Mouse (Mus musculus) retina, postnatal 1 day (tissue): ENCODE results near the gene Fra10ac1.

Experiments
- DNase-seq: peaks from one replicate; pipeline ENCODE4 v3.0.0-alpha.2; 2012

The Fra10ac1 gene

DNA sequence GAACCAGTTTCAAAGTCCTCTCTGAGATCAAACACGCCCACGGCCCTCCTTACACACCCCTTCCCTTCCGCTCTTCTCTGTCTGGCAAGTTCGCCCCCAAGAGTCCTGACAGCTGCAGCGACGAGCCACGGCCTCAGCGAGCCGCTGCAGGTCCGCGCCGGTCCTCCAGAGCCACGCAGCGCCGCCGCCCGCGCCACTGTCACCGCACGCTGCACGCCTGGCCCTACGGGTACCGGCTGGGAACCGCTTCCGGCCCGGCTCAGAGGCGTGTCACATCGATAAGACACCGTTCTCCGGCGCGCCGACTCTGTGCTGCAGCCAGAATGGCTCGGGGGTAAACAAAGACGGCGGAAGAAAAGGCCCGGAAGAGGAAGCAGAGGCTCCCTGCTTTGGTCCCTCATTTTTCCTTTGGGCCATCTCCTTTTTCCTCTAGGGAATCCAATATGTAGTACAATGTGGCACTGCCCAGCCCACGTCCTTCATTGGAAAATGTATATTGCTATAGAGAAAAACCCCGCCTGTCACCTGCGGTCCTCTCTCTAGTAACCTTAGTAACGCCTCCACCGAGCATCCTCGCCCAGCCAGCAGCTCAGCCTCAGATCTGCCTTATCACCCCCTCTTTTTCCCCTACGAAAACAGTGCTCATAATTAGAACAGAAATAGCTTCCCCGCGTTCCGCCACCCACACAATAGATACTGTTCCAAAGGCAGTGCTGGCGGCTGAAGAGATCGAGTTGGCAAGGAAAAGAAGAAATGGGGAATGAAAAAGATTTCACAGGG is at the start of gene Fra10ac1:
Gene Fra10ac1, minus strand, starts transcription at position 252 of the 780 bp plus-strand sequence.
- peak; percentile 95 for DNase-seq

DNA sequence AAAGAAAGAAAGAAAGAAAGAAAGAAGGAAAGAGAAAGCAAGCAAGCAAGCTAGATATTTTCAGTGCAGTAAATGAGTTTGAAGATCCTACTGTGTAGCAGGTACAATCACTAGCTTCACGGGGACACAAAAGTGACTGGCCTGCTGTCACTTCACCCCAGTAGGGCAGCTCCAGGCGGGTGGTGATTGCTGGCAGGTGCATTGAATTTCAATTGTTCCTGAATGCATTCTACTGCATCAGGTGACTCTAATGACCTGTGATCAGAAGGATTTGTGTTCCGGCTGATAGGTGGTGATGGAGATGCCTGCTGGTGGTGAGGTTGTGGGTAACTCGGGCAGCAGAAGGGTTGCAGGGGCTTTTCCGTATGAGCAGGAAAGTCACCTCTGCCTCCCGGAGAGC is 47.1 kb upstream of the Fra10ac1 start:
- no peak for DNase-seq

DNA sequence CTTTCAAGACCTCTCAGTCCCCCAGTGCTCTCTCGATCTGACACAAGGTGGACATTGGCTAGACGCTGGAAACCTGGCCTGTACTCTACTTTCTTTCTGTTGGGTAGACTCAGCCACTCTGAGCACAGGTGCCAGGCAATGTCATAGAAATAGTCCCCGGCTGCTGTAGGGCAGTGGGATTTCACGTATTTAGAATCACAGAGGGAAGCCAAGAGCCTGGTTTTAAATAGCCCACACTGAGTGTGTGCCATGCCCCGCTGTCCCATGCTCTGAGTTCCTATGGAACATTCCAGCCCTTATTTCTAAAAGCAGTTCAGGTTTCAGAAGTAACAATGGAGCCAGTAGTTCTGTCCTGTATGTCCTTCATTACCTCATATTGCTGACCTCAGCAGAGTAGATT is 43.5 kb upstream of the Fra10ac1 start:
- DNase-seq = no peak

DNA sequence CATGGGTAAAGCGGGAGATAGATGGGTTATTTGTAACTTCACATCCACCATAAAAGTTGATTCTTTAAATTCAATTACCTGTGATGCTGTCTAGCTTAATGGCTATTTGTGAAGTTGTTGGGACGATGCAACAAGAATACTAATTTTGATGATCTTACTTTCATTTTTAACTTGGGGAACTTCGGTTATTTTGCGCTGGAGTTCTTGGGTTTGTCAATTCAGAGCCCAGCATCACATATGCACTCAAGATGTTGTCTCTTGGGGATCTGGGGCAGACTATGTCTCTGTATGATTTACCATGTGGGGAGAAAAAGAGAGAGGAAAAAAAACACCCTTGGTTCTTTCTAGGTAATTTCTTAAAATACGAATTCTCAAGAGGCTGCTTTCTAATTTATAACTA is 41.8 kb upstream of the Fra10ac1 start:
- no peak for DNase-seq

DNA sequence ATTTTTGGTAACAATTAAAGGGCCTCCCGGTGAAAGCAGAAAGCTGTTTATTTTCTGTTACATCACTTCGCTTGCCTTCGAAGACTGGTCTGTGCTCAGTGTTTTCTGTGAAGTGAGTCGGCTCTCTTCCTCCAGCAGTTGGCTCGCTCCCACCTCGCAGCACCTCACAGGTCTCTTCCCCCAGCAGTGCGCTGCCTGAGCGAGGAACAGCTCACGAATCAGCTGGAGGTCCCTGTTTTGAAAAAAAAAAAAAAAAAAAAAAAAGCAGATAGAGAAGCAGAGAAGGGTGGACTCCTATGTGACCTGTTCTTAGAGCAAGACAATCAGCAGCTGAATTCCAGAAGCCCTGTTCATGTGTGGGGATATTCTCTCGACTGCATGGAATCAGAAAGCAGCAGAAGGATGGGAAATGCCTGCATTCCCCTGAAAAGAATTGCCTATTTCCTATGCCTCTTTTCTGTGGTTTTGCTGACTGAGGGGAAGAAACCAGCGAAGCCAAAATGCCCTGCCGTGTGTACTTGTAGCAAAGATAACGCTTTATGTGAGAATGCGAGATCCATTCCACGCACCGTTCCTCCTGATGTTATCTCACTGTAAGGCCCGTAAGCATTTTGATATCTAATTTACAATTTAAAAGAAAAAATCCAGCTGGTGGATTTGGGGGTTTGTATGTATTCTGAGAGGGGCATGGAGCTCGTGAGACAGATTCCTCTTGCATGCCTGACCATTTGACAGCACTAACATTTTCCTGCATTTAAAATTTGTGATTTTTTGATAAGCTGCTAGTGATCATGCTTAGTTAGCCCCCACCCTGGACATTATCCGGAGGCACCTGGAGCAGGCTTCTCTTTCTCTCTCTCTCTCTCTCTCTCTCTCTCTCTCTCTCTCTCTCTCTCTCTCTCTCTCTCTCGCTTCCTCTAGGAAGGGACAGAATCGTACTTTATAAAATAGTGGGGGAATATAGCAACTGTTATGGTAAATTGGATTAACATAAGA is 40.8 kb upstream of the Fra10ac1 start, which contains the start of gene Lgi1:
Gene Lgi1, plus strand, starts transcription at position 32 of the 996 bp plus-strand sequence.
- DNase-seq = peak; percentile 46

DNA sequence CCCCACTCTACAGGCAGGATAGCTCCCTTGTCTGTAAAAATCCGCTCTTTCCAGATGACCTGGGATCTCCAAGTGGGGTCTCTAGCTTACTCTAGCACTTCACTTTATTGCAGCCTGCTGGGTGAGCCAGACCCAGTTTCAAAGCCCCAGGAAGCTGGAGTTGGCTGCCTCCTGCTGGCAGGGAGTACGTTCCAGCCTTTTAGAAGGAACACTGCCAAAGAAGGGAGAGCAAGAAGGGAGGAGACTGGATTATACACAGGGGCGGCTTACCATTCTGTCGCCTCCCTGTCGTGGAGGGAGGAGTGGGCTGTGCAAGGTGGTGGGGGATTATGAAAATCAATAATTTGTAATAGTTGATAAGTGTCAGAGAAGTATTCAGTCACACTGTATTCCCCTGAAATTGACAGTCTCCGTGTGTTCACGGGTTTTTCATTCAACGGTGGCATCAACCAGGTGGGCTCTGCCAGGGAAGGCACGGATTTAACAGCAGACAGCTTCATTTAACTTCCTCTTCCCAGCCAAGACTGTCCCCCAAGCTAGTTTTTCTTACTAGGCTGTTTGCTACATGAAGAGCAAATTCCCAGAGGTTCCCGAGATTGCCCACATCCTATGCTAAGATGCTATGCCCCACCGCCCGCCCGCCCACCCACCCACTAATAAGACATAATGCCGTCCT is 40.0 kb upstream of the Fra10ac1 start:
- peak; percentile 74 for DNase-seq

DNA sequence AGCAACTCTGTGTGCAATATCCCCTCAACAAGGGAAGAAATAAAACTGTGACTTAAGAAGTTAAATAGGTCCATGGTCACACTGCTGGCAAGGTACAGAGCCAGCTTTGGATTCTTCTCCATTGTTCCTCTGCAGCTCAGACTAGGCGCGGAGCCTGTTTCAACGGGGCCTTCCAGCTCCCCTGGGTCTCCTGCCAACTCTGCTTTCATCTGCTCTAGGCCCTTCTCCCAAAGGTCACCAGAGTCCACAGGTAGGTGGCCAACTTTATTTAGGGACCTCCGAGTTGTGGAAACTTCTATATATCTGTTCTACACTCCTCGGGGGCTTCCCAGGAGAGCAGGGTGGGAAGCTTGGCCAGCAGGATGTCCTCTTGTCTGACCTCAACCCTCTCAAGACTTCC is 37.4 kb upstream of the Fra10ac1 start:
- no peak for DNase-seq

DNA sequence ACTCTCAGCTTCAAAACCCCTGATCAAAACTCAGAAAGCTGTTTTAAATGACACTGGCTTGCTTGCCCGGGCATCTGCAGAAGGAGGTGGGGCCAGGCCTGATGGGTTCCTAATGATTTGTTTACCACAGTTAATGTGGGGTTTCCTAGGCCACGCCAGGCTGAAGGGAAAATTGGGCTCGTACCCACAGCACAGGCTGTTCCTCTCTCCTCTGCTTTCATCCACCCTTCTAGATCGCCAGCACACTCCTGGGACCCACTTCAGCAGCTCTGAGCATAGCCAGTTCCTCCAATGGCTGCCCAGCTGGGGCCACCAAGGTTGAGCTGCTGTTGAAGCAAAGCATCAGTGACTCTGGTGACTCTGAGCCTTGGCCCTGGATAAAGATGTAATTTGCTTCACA is 36.4 kb upstream of the Fra10ac1 start:
- DNase-seq = peak; percentile 18

DNA sequence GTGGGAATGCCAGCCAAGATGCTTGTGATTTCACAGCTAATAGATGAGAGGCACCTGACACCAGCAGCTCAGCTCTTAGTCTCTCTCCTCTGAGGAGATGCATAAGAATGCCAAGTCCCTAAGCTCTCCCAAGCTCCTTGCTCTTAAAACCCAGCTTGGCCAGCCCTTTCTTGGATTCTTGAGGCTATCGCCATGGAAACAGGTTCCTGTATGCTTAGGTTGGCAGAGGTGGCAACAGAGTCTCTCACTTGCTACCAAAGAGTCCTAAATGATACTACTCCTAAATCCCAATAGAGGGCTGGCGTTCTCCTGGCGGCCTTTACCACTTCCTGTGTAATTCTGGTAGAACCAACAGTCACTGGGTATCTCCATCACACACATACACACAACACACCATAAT is 35.5 kb upstream of the Fra10ac1 start:
- DNase-seq = no peak

DNA sequence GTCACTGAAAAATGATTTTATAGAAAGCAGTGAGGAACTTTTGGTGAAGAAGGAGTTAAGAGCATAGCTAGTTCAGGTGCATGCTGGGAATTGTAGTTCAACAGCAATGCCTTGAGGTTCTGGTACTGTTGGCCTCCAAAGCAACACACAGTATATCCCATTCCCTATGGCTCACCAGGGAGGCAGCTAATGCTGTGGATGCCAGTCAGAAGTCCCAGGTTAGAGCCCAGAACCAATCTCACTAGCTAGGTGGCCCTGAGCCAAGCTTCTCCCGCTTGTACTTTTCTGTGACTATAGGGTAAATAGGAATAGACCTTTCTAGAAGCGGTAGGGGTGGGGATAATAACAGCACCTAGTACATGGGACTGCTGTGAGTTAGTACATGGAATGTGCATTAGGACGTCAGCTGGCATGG is 34.7 kb upstream of the Fra10ac1 start:
- peak; percentile 24 for DNase-seq

DNA sequence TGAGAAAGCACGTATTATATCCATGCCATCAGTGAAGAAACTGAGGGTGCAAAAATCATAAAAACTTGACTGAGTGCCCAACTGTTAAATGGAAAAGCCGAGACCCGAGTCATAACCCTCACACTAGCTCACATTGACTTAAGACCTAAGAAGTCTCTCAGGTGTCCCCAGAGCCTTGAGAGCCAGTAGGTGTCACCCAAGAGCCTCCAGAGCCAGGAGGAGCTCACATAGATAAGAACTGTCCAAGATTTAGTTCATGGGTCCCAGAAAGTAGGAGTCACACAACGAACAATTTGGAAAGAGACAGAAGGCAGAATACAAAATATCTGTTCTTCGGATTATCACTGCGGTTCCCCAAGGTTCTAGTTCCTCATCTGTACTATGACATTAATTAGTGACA is 29.8 kb upstream of the Fra10ac1 start:
- peak; percentile 48 for DNase-seq

DNA sequence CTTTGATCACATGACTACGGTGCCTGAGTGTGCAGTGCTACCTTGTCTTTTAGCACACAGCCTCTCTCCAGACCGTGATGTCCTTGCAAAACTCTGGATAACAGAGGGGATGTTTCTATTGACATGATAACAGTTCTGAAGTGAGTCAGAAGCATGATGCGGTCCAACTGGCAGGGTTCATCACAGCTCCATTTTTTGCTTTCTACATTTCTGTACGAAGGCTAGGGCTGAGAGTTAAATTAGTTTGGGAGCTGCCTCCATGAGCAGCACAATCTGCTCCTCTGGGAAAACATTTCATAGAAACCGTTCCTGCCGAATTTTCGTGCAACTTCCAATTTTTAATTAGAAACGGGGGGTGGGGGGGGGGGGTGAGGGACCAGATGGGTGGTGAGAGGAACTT is 25.7 kb upstream of the Fra10ac1 start:
- no peak for DNase-seq

DNA sequence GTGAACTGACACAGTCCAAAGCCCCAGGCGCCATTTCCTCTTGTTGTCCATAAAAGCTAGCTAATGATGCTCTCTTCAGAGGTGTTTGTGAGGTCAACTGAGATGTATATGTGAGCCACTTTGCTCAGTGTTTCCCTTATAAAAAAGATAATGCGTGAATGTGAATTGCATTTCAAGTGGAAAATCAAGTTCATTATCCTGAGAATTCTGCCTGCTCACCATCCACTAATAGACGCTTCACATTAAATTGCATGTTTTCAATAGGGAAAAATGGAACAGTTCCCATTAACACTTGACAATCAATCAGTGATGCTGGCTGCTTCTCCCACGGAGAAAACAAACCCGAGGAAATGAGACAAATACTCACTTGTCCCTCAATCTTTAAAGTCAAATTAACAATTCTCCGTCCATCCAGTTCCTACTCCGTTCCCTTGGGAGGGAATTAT is 22.2 kb upstream of the Fra10ac1 start:
- peak; percentile 43 for DNase-seq

DNA sequence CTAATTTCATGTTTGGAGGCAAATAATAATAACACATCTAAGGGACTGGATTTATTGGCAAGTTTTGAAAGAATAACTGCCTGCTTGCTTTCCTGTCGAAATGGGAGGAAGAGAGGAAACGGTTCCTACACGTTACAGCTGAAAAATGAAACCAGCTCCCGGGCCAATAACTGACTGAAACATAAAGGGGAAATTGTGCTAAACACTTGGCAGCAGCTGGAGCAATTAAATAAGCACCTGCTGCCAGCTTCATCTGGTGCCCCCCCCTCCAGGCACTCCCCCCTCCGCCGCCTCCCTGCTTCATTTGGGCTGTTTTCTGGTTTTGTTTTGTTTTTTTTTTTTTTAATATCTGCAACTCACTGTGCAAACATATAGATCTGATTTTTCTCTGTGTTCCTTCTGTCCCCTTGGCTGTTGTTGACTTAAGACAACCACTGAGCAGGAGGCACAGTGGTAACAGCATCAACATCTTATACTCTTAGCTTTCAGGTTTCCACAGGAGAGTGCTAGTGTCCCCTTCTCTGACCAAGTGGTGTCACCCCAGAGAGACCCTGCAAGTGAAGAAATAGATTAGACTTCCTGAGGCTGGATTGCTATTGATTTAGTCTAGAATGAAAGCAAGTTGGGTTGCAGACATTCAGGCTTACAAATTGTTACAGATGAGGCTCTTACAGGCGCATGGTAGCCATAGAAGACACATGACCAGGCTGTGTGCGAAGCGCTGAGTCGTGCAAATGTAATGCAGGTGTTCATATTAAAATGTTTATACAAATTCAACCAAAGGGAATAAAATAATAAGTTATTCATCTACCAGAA is 21.6 kb upstream of the Fra10ac1 start:
- DNase-seq = peak; percentile 49

DNA sequence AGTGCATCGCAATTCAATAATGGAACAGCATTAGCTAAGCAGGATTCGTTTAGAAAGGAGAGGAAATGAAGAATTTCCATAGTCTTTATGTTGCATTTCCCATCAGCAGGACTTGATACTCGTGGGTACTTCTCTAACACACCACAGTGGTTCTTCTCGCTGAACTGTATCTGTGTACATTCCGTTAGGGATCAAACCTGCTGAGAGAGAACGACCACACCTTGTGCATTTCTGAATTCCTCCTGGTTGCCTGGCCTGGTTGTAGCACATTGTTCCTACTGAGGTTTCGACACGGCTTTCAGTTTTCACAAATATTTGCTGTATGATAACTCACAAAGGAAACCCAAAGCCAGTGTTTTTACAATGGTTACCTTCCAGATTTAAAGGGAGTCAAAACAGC is 20.8 kb upstream of the Fra10ac1 start:
- no peak for DNase-seq

DNA sequence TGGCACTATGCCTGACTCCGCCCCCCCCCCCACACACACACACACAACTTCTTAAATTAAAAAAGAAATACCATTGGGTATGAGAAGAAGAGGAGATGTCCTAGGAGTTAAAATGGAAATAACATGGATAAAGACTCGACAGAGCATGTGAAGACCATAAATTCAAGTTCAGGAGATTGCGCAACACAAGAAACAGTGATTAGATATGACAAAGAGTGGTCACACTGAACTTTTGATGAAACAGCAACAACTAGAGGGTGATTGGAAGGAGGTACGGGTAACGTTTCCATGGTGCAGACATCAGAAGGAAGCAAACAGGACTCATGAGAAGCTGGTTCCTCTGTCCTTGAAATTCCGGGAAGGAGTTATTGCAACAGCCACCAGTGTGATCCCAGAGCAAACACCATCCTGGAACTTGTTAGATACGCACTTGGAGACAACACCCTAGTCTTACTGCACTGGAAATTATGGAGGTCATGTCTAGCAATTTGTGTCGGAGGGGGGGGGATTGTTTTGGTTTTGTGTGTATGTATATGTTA is 18.4 kb upstream of the Fra10ac1 start:
- no peak for DNase-seq

DNA sequence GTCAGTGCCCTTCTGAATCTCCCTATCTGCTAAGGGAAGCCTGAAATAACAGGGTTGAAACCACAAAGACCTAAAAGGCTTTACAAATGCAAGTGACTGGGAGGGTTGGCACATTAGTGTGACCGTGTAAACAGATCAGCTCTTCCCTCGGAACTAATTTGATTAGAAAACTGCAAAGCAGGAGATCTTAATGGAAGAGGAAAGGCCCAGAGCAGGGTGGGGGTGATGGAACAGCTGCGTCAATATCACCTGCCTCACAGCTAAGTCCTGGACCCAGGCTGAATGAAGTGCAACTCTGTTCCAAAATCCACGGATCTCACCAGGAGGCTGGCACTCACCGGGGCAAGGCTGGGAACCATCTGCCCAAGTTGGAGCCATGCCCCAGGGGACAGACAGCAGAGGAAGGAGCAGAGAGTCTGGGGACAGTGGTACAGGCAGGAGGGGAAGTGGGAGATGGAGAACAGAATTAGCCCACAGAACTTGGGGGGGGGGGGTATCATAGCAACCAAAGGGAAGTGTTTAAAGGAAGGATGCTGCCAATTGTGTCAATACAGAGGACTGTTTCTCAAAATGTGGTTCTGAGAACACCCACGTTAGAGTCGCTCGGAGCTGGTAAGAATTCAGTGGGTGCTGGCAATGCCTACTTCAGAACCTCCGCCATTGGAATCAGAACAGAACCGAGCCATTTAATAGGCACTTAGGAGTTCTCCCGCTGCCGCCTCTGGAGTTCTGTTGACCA is 14.4 kb upstream of the Fra10ac1 start:
- DNase-seq = no peak

DNA sequence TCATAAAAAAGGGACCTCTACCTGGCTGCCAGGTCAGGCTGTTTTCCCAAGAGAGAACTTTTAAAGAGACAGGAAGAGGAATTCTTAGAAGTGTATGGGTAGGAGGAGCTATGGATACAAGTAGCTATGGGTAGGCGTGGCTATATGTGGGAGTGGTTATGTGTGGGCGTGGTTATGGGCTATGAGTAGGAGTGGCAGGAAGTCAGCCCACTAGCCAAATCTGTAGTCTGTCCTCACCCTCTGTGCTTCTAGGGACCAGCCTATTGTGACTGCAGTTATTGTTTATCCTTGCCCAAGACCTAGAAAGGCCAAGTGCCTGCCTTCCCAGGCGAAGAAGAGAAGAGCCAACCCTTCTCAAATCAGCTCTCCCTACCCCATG is 13.9 kb upstream of the Fra10ac1 start:
- DNase-seq = peak; percentile 37

DNA sequence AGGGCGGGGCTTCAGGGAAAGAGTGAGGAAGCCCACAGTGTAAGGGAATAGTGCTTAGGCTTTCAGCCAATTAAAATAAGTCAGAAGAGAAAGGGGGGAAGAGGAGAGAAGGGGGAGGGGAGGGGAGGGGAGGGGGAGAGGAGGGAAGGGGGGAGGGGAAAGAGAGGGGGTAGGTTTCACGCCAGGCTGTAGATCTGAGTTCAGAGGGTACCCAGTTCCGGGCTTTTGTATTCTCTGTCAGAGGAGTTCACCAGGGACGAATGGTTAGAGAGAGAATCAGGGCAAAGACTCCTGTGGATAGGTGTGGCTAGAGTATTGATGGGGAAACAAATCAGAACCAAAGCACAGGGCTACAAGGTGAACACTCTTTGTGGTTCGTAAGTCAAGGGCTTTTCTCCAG is 12.6 kb upstream of the Fra10ac1 start:
- no peak for DNase-seq

DNA sequence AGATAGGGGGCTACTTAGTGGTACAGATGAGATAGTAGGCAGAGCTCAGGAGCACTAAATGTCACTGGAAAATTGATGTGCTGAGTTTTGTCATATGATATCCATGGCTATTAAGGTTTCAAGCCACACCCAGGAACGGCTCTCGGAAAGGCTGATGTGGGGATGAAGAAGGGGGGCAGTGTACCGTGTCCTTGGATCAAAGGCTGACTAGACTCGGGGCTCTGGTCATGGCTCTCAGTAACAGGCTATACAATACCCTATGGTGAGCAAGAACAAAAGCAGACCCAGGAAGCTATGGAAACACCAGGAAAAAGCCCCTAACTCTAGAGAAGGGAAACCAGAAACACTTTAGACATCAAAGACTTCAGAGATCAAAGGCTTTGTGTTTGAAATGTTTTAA is 8.6 kb upstream of the Fra10ac1 start:
- no peak for DNase-seq

DNA sequence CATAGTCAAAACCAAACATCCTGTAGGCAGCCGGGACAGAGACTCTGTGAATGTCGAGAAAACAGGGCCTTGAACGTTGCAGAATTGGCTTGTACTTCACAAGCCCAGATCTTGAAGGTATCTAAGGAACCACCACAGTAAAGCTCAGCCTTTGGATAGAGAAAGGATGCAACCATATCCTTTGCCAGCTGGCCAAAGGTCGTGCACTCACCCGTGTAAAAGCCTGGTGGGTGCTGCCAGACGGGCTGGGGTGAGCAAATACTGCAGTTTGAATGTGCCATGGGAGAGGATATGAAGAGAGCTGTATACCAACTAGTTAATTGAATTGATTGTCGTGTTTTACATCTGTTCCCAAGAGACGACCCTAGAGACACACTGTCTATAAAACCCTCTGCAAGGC is 8.1 kb upstream of the Fra10ac1 start:
- DNase-seq = no peak
